Mouse (Mus musculus): Measurements from ENCODE around the gene Inka1.

Gene Inka1

GRCm38 (mm10) chr9:107983421-107983890 lies 2.2 kb downstream of the Inka1 start:
- DNase-seq (ENCODE audit: low spot score): peak; percentile 21

- peak; percentile 21 for DNase-seq (ENCODE audit: low spot score)
Measured at GRCm38 (mm10) chr9:107982681-107983346, 2.9 kb downstream of the Inka1 start, which contains the start of gene Gm20661. TSS of gene Gm20661 (plus strand) at chr9:107983058.

- DNase-seq (ENCODE audit: low spot score): no peak
Measured at GRCm38 (mm10) chr9:107981684-107982605, 3.7 kb downstream of the Inka1 start.

- DNase-seq (ENCODE audit: low spot score): no peak
Measured at GRCm38 (mm10) chr9:107978815-107979214, 6.9 kb downstream of the Inka1 start.

GRCm38 (mm10) chr9:107975399-107976386 lies 10.0 kb downstream of the Inka1 start, which contains the start of gene Uba7:
TSS of gene Uba7 (plus strand) at chr9:107975505.
- DNase-seq (ENCODE audit: low spot score): peak; percentile 49

GRCm38 (mm10) chr9:107974491-107975171 lies 11.0 kb downstream of the Inka1 start:
- no peak for DNase-seq (ENCODE audit: low spot score)

GRCm38 (mm10) chr9:107971690-107972541 lies 13.8 kb downstream of the Inka1 start:
- DNase-seq (ENCODE audit: low spot score): peak; percentile 28

GRCm38 (mm10) chr9:107970311-107970710 lies 15.4 kb downstream of the Inka1 start:
- no peak for DNase-seq (ENCODE audit: low spot score)

GRCm38 (mm10) chr9:107968531-107968930 lies 17.1 kb downstream of the Inka1 start:
- no peak for DNase-seq (ENCODE audit: low spot score)

- DNase-seq (ENCODE audit: low spot score): no peak
Measured at GRCm38 (mm10) chr9:107967437-107967836, 18.2 kb downstream of the Inka1 start.

GRCm38 (mm10) chr9:107966676-107967075 lies 19.0 kb downstream of the Inka1 start:
- DNase-seq (ENCODE audit: low spot score): no peak

- no peak for DNase-seq (ENCODE audit: low spot score)
Measured at GRCm38 (mm10) chr9:107964681-107965080, 21.0 kb downstream of the Inka1 start.

- peak; percentile 89 for DNase-seq (ENCODE audit: low spot score)
Measured at GRCm38 (mm10) chr9:107963700-107964099, 22.0 kb downstream of the Inka1 start.

- DNase-seq (ENCODE audit: low spot score): no peak
Measured at GRCm38 (mm10) chr9:107962916-107963315, 22.8 kb downstream of the Inka1 start.

GRCm38 (mm10) chr9:107961881-107962280 lies 23.8 kb downstream of the Inka1 start:
- DNase-seq (ENCODE audit: low spot score): peak; percentile 81

- DNase-seq (ENCODE audit: low spot score): peak; percentile 71
Measured at GRCm38 (mm10) chr9:107961351-107961762, 24.3 kb downstream of the Inka1 start.

GRCm38 (mm10) chr9:107960928-107961327 lies 24.8 kb downstream of the Inka1 start:
- DNase-seq (ENCODE audit: low spot score): peak; percentile 44

- DNase-seq (ENCODE audit: low spot score): no peak
Measured at GRCm38 (mm10) chr9:107959896-107960295, 25.8 kb downstream of the Inka1 start.

- DNase-seq (ENCODE audit: low spot score): no peak
Measured at GRCm38 (mm10) chr9:107957141-107957540, 28.5 kb downstream of the Inka1 start.
